Mouse (Mus musculus) stomach, embryonic 16.5 days (tissue): ENCODE measurements around the gene Dlg4. TPM values are rescaled to one million over a fixed set of nuclear protein-coding genes. Genes with fewer than 3 reads are reported as not detected.

Source experiments
- ATAC-seq: fragments of 200-750 bp; cut with Nextera tagmentation; 2 replicates; pipeline ENCODE4 v1.8.0; 2017; ENCODE audit warnings: moderate number of reproducible peaks, moderate TSS enrichment; ENCODE audit not compliant: insufficient read depth, low FRiP score
- H3K27ac ChIP-seq: fragments of 300-500 bp; sonication (generic); 2 replicates; pipeline ENCODE4 v1.5.1; 2014; ENCODE audit warnings: low read length
- H3K27me3 ChIP-seq: fragments of 300-500 bp; sonication (generic); 2 replicates; pipeline ENCODE4 v1.6.1; 2014; ENCODE audit warnings: low read length, control low read depth, mixed read lengths; ENCODE audit not compliant: control insufficient read depth, insufficient read depth
- H3K36me3 ChIP-seq: fragments of 300-500 bp; sonication (generic); 2 replicates; pipeline ENCODE4 v1.6.1; 2014; ENCODE audit warnings: low read length; ENCODE audit not compliant: control insufficient read depth, insufficient read depth
- H3K4me1 ChIP-seq: fragments of 300-500 bp; sonication (generic); 2 replicates; pipeline ENCODE4 v1.6.1; 2014; ENCODE audit warnings: low read length, control low read depth, mixed read lengths; ENCODE audit not compliant: control insufficient read depth, insufficient read depth
- H3K4me2 ChIP-seq: fragments of 300-500 bp; sonication (generic); 2 replicates; pipeline ENCODE4 v1.6.1; 2014; ENCODE audit warnings: low read depth, low read length, mixed read lengths
- H3K4me3 ChIP-seq: fragments of 300-500 bp; sonication (generic); replicated peaks from 2 replicates; pipeline ENCODE4 v1.5.1; 2014; ENCODE audit warnings: mild to moderate bottlenecking, low read length
- H3K9ac ChIP-seq: fragments of 300-500 bp; sonication (generic); 2 replicates; pipeline ENCODE4 v1.6.1; 2014; ENCODE audit warnings: low read length
- H3K9me3 ChIP-seq: fragments of 300-500 bp; sonication (generic); replicated peaks from 2 replicates; pipeline ENCODE4 v1.6.1; 2016; ENCODE audit warnings: low read length, control low read depth; ENCODE audit not compliant: control insufficient read depth
- WGBS: fragments of 180-500 bp; shearing (Covaris S2); extraction: QIAGEN DNeasy Blood & Tissue Kit; methylation state at CpG from one replicate; pipeline ENCODE4 v1.1.7; 2014; 5-methylcytosine and 5-hydroxymethylcytosine counted together
- polyA plus RNA-seq: library from polyadenylated mRNA; unstranded; fragments of >200 nt; fragmentation: Nextera tagmentation; extraction: Ambion mirVana; gene quantifications from 2 replicates; pipeline ENCODE4 v1.2.1, GENCODE M21; 2015

The Dlg4 gene
- polyA plus RNA-seq, 1 experiment from 2014 or later, result 9.0 TPM

DNA sequence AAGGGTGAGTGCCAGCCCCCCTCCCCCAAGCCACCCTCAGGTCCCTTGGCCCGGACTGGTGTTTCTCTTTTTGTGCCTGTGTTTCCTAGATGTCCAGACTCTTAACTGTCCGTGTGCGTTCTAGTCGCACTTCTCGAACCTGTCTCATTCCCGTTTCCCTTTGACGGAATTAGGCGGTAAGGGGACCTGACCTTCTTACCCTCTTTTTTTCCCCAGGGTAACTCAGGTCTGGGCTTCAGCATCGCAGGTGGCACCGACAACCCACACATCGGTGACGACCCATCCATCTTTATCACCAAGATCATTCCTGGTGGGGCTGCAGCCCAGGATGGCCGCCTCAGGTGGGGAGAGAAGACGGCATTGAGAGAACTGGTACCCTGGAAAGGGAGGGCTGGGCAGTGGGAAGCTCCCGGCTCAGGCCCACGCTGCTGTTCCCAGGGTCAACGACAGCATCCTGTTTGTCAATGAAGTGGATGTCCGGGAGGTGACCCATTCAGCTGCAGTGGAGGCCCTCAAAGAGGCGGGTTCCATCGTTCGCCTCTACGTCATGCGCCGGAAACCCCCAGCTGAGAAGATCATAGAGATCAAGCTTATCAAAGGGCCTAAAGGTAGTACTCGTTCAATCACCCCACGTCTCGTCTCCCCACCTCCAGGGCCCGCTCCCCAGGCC lies 14.0 kb downstream of the Dlg4 start:
- no peaks in the 10 kb centered on the region for H3K36me3 ChIP-seq
- no peaks in the 10 kb centered on the region for H3K9me3 ChIP-seq
- WGBS, result 91% methylated on average over 28 of the region's 28 CpGs
- H3K4me1 ChIP-seq, result peaks cover 39% of the 10 kb centered on the region
- H3K27me3 ChIP-seq, result no peaks in the 10 kb centered on the region
- no peak overlapping the region for H3K4me2 ChIP-seq
- no peak overlapping the region for H3K27ac ChIP-seq
- no peak for ATAC-seq
- no peak overlapping the region for H3K9ac ChIP-seq
- H3K4me3 ChIP-seq, result no peak overlapping the region

DNA sequence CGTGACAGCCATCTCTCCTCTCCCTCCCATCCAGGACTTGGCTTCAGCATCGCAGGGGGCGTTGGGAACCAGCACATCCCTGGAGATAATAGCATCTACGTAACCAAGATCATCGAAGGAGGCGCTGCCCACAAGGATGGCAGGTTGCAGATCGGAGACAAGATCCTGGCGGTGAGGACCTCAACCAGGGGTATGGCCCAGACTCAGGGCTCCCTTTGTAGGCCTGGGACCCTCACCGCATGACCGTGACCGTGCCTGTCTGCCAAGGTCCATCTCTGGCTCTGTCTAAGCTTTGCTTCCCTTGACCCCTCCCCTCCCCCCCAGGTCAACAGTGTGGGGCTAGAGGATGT lies 14.6 kb downstream of the Dlg4 start:
- ATAC-seq, result no peak
- H3K36me3 ChIP-seq, result no peaks in the 10 kb centered on the region
- no peak overlapping the region for H3K27ac ChIP-seq
- H3K27me3 ChIP-seq, result no peaks in the 10 kb centered on the region
- peaks cover 34% of the 10 kb centered on the region for H3K4me1 ChIP-seq
- WGBS, result 97% methylated on average over 11 of the region's 11 CpGs
- H3K9me3 ChIP-seq, result no peaks in the 10 kb centered on the region
- H3K4me2 ChIP-seq, result no peak overlapping the region
- no peak overlapping the region for H3K4me3 ChIP-seq
- no peak overlapping the region for H3K9ac ChIP-seq

DNA sequence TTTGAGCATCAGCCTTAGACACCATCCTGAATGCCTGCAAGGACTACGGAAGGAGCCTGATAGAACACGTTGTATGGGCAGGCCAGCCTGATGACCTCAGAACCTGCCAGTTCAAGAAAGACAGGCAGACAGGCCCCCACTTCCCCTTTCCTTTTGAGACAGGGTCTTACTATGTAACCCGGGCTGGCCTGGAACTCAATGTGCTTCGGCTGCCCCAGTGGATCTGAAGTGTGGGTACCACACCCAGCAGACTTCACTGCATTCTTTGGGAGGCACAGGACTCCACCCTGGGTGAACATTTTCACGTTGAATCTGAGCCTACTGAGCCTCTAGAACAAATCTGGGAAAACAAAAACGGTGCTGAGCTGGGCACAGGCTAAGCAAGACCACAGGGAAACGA lies 21.4 kb downstream of the Dlg4 start:
- Histone ChIP-seq H3K4me3 (no peak overlapping the region), H3K27me3 (no peaks in the 10 kb centered on the region), H3K9ac (no peak overlapping the region), H3K9me3 (no peaks in the 10 kb centered on the region), H3K36me3 (no peaks in the 10 kb centered on the region), H3K4me1 (no peaks in the 10 kb centered on the region), H3K4me2 (no peak overlapping the region), H3K27ac (no peak overlapping the region)
- ATAC-seq, result no peak
- WGBS, result 68% methylated on average over 7 of the region's 7 CpGs

DNA sequence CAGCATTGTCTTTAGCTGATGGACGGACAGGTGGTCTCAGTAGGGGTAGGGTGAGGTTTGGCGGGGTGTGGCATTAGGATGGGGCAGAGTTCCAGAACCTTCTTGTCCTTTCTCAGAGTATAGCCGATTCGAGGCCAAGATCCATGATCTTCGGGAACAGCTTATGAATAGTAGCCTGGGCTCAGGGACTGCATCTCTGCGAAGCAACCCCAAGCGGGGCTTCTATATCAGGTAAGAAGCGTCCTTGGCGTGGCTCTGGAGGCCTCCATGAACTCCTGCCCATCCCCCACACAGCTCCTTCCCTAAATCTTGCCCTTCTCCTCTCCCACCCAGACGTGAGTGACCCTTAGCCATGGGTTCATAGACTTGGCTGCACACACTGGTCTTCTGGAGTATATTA lies 22.9 kb downstream of the Dlg4 start:
- WGBS, result 91% methylated on average over 10 of the region's 10 CpGs
- no peaks in the 10 kb centered on the region for H3K36me3 ChIP-seq
- H3K27ac ChIP-seq, result no peak overlapping the region
- no peak overlapping the region for H3K4me2 ChIP-seq
- H3K27me3 ChIP-seq, result no peaks in the 10 kb centered on the region
- no peak for ATAC-seq
- no peak overlapping the region for H3K4me3 ChIP-seq
- no peaks in the 10 kb centered on the region for H3K9me3 ChIP-seq
- no peaks in the 10 kb centered on the region for H3K4me1 ChIP-seq
- H3K9ac ChIP-seq, result no peak overlapping the region

DNA sequence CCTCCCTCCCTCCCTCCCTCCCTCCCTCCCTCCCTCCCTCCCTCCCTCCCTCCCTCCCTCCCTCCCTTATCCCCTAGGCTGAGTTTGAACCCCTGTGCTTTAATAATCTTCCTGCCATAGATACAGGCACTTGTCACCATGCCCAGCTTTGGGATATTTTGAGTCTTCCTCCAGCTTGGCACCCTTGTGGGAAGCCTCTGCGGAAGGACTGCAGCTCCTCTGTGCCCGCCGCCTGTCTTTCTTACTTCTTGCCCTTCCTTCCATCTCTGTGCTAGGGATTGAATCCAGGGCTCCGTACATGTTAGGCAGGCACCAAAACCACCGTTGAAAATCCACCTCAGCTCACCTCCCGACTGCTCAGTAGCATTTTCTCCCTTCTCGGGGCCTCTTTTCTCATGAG lies 23.4 kb downstream of the Dlg4 start:
- H3K4me3 ChIP-seq, result no peak overlapping the region
- H3K36me3 ChIP-seq, result no peaks in the 10 kb centered on the region
- H3K4me2 ChIP-seq, result no peak overlapping the region
- H3K27me3 ChIP-seq, result no peaks in the 10 kb centered on the region
- no peaks in the 10 kb centered on the region for H3K4me1 ChIP-seq
- no peak overlapping the region for H3K9ac ChIP-seq
- no peak for ATAC-seq
- 83% methylated on average over 7 of the region's 7 CpGs for WGBS
- H3K27ac ChIP-seq, result no peak overlapping the region
- no peaks in the 10 kb centered on the region for H3K9me3 ChIP-seq

DNA sequence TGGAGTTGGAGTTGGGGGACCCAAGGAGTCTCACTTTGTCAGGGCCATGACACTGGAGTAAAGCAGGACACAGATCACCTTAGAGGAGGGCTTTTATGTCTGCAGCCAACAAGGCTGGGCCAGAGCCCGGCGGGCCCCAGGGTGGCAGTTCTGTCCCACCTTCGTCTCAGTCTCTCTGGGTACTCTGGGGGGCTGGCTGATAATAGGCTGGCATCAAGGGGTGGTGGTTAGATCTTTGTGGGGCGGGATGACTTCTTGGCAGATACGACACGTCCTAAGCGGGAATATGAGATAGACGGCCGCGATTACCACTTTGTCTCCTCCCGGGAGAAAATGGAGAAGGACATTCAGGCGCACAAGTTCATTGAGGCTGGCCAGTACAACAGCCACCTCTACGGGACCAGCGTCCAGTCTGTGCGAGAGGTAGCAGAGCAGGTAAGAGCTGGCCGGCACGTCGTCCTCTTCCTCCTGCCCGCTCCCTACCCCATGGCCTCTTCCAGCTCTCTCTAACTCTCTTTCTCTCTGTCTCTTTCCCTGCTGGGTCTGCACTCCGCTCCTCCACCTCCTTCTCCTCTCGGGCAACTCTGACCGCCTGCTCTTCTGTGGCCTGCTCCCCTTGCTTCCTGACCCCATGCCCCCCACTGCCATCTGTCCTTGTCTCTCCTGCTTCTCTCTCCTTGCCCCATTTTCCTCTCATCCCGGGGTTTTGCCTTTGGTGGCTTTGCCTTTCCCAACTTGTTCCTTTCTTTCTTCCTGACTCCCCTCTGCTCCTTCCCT lies 25.8 kb downstream of the Dlg4 start:
- no peaks in the 10 kb centered on the region for H3K27me3 ChIP-seq
- 85% methylated on average over 23 of the region's 23 CpGs for WGBS
- no peaks in the 10 kb centered on the region for H3K9me3 ChIP-seq
- no peak overlapping the region for H3K27ac ChIP-seq
- no peaks in the 10 kb centered on the region for H3K36me3 ChIP-seq
- H3K4me1 ChIP-seq, result no peaks in the 10 kb centered on the region
- no peak overlapping the region for H3K4me2 ChIP-seq
- no peak for ATAC-seq
- no peak overlapping the region for H3K4me3 ChIP-seq
- no peak overlapping the region for H3K9ac ChIP-seq

DNA sequence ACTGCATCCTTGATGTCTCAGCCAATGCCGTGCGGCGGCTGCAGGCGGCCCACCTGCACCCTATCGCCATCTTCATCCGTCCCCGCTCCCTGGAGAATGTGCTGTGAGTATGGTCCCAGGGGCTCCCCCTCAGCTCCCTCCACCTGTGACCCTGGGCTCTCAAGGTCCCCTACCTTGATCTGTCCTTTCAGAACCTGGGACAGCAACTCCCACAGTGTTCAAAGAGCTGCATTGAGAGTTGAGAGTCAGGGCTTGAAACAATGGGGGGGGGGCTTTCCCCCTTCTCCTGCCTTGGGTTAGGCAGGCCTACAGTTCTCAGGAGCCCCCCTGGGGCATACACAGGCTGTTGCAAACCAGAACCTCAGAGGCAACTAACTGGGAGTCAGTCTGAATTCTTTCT lies 26.9 kb downstream of the Dlg4 start:
- H3K27me3 ChIP-seq, result no peaks in the 10 kb centered on the region
- 86% methylated on average over 7 of the region's 7 CpGs for WGBS
- no peak overlapping the region for H3K4me2 ChIP-seq
- H3K36me3 ChIP-seq, result no peaks in the 10 kb centered on the region
- no peak overlapping the region for H3K4me3 ChIP-seq
- H3K4me1 ChIP-seq, result no peaks in the 10 kb centered on the region
- H3K9ac ChIP-seq, result no peak overlapping the region
- no peaks in the 10 kb centered on the region for H3K9me3 ChIP-seq
- no peak overlapping the region for H3K27ac ChIP-seq
- ATAC-seq, result no peak

DNA sequence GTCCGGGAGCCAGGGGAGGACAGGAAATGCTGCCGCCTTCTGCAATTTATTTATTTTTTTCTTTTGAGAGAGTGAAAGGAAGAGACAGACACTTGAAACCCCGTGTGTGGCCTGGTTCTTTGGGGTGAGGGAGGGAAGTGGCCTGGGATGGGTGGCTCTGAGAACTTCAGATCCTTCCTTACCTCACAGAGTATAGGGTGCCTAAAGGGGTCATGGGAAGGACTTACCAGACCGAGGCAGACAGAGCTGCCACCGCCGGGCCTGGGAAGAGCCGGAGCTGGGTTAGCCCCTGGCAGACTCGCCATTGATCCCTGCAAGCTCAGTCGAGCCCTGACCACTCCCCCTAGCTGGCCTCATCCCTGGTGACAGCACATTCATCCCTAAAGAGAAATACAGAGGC lies 28.7 kb downstream of the Dlg4 start:
- no peak overlapping the region for H3K27ac ChIP-seq

DNA sequence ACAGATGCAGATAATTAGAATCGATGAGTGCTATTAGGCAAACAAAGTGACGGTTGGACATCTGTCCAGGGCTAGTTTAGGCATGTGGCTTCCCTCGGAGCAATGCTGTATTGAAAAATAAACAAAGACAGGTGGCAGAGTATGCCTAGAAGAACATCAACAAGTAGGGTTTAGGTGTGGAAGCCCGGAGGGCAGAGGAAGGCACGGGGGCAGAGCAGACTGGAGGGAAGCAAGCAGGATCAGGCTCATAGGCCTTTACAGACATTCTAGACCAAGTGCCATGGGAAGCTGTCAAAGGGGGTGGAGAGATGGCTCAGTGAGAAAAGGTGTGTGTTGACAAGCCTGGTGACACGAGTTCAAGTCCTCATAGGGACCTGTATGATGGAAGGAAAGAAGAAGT lies 32.6 kb downstream of the Dlg4 start:
- WGBS, result 56% methylated on average over 6 of the region's 6 CpGs
- H3K4me1 ChIP-seq, result no peaks in the 10 kb centered on the region
- H3K4me3 ChIP-seq, result no peak overlapping the region
- no peak overlapping the region for H3K9ac ChIP-seq
- ATAC-seq, result no peak
- H3K36me3 ChIP-seq, result no peaks in the 10 kb centered on the region
- no peaks in the 10 kb centered on the region for H3K27me3 ChIP-seq
- no peak overlapping the region for H3K27ac ChIP-seq
- H3K4me2 ChIP-seq, result no peak overlapping the region
- no peaks in the 10 kb centered on the region for H3K9me3 ChIP-seq

More for the DNA sequence above, 28.7 kb downstream of the Dlg4 start:
- H3K9me3 ChIP-seq, result no peaks in the 10 kb centered on the region
- no peaks in the 10 kb centered on the region for H3K36me3 ChIP-seq
- WGBS, result 44% methylated on average over 9 of the region's 9 CpGs
- no peaks in the 10 kb centered on the region for H3K4me1 ChIP-seq
- no peak overlapping the region for H3K9ac ChIP-seq
- no peak overlapping the region for H3K4me2 ChIP-seq
- H3K27me3 ChIP-seq, result no peaks in the 10 kb centered on the region
- H3K4me3 ChIP-seq, result no peak overlapping the region
- no peak for ATAC-seq
